ENCODE assay signal across 11 mouse cellular contexts in genomic region chr6:89673135-89673780, GRCm38 (mm10). TPM values are rescaled to one million over a fixed set of nuclear protein-coding genes. Genes with fewer than 3 reads are reported as not detected.
DNase-seq lines count a peak whose midpoint lies in the region; ATAC-seq and TF ChIP-seq lines count a peak whose summit lies in the region.
"Had no signal": no experiment of that assay in that cellular context is flagged by ENCODE, and none has a peak within 500 bp of the region (broad histone marks: within the 10 kb centered on the region; RNA-seq: fewer than 3 reads in every experiment).

No protein-coding gene starts in this region.

- WGBS in intestine, postnatal 0 days, result 83% methylated on average over 11 of the region's 11 CpGs
- WGBS in intestine, embryonic 15.5 days, result 84% methylated on average over 11 of the region's 11 CpGs
- 85% methylated on average over 11 of the region's 11 CpGs for WGBS in limb, embryonic 13.5 days

- no peaks in the 10 kb centered on the region for H3K27me3 ChIP-seq in intestine, postnatal 0 days (replicated peaks; ENCODE audit: control insufficient read depth, insufficient read depth, low read length)
- H3K27me3 ChIP-seq in intestine, embryonic 15.5 days (replicated peaks), result no peaks in the 10 kb centered on the region
- no peaks in the 10 kb centered on the region for H3K27me3 ChIP-seq in limb, embryonic 13.5 days

- no peaks in the 10 kb centered on the region for H3K4me1 ChIP-seq in intestine, postnatal 0 days (replicated peaks; ENCODE audit: control insufficient read depth, insufficient read depth, low read length)
- no peaks in the 10 kb centered on the region for H3K4me1 ChIP-seq in intestine, embryonic 15.5 days (replicated peaks)
- peaks cover 5% of the 10 kb centered on the region; the same call in 1 of the 2 replicates for H3K4me1 ChIP-seq in limb, embryonic 13.5 days

- ATAC-seq in cerebellum, adult (ENCODE audit: insufficient number of reproducible peaks, low FRiP score, low TSS enrichment), result peak; percentile 40; the same call in 1 of the 2 replicates
- 0 out of 2 replicates have a peak, but pooled peaks have one; percentile 19 for ATAC-seq in intestine, postnatal 0 days
- no peak for ATAC-seq in intestine, embryonic 15.5 days
- ATAC-seq in limb, embryonic 13.5 days (ENCODE audit: low FRiP score, low read depth), result peak; percentile 48; the same call in 1 of the 2 replicates

- no peak for DNase-seq in cerebellum, adult 11 months
- DNase-seq in cerebellum, adult 8-10 months, result peak; percentile 7
- no peak for DNase-seq in urinary bladder, adult 18-20 months (ENCODE audit: low spot score in 2 of 2)
- no peak for DNase-seq in MN1 (ENCODE audit: low spot score)
- DNase-seq: kidney, postnatal 10 days; lung, postnatal 36 days had no signal

- H3K4me3 ChIP-seq in intestine, postnatal 0 days (ENCODE audit: low read depth, low read length), result no peak overlapping the region
- H3K4me3 ChIP-seq in intestine, embryonic 15.5 days (replicated peaks), result no peak overlapping the region
- no peak overlapping the region for H3K4me3 ChIP-seq in limb, embryonic 13.5 days

- H3K36me3 ChIP-seq in intestine, postnatal 0 days (ENCODE audit: control insufficient read depth, insufficient read depth), result peaks cover 6% of the 10 kb centered on the region
- no peaks in the 10 kb centered on the region for H3K36me3 ChIP-seq in intestine, embryonic 15.5 days
- H3K36me3 ChIP-seq in limb, embryonic 13.5 days, result peaks cover 4% of the 10 kb centered on the region; the same call in 1 of the 2 replicates

- TF ChIP-seq CTCF in intestine, postnatal 0 days (IDR thresholded peaks at IDR 0.05; ENCODE audit: low read depth), result no peak

- H3K27ac ChIP-seq in intestine, postnatal 0 days (ENCODE audit: low read depth, low read length), result no peak overlapping the region
- H3K27ac ChIP-seq in intestine, embryonic 15.5 days, result no peak overlapping the region
- no peak overlapping the region for H3K27ac ChIP-seq in limb, embryonic 13.5 days

- H3K9ac ChIP-seq in intestine, postnatal 0 days (ENCODE audit: low read depth, low read length), result no peak overlapping the region
- H3K9ac ChIP-seq in intestine, embryonic 15.5 days, result no peak overlapping the region
- H3K9ac ChIP-seq in limb, embryonic 13.5 days, result no peak overlapping the region

- H3K4me2 ChIP-seq in intestine, postnatal 0 days (replicated peaks; ENCODE audit: low read depth), result no peak overlapping the region
- no peak overlapping the region for H3K4me2 ChIP-seq in intestine, embryonic 15.5 days (replicated peaks)
- H3K4me2 ChIP-seq in limb, embryonic 13.5 days (replicated peaks), result no peak overlapping the region

- no peaks in the 10 kb centered on the region for H3K9me3 ChIP-seq in intestine, postnatal 0 days (ENCODE audit: control insufficient read depth)
- no peaks in the 10 kb centered on the region for H3K9me3 ChIP-seq in intestine, embryonic 15.5 days
- H3K9me3 ChIP-seq in limb, embryonic 13.5 days, result no peaks in the 10 kb centered on the region

RNA-seq across cellular contexts. Expression of gene Txnrd3, which starts 29.5 kb away (rescaled TPM):
- polyA plus RNA-seq in intestine, postnatal 0 days (2015; fragmentation: Nextera tagmentation; extraction: Ambion mirVana), result 6.6 and 7.3 TPM in 2 replicates
- 8.5 and 8.8 TPM in 2 replicates for polyA plus RNA-seq in intestine, embryonic 15.5 days (2015; fragmentation: Nextera tagmentation; extraction: Ambion mirVana)
- 8.1 and 9.5 TPM in 2 replicates for polyA plus RNA-seq in limb, embryonic 13.5 days (2015; fragmentation: Nextera tagmentation; extraction: Ambion mirVana)

RNA-seq across cellular contexts. Expression of gene Vmn1r40, which starts 34.1 kb away (rescaled TPM):
- polyA plus RNA-seq in intestine, postnatal 0 days (2015; fragmentation: Nextera tagmentation; extraction: Ambion mirVana), result not detected in 2 replicates
- polyA plus RNA-seq in intestine, embryonic 15.5 days (2015; fragmentation: Nextera tagmentation; extraction: Ambion mirVana), result not detected in 2 replicates
- not detected in 2 replicates for polyA plus RNA-seq in limb, embryonic 13.5 days (2015; fragmentation: Nextera tagmentation; extraction: Ambion mirVana)
- polyA plus RNA-seq: liver, adult 2 months had no signal
